Mouse (Mus musculus) E14TG2a.4 (cell line): ENCODE results near the gene Pkd1.

Experiments
- CTCF ChIP-seq: conservative IDR thresholded peaks from 2 replicates; pipeline ENCODE4 v1.5.1; 2014; ENCODE audit warnings: low read length
- POU5F1 ChIP-seq: IDR thresholded peaks from 2 replicates; pipeline ENCODE4 v1.6.1; 2014; ENCODE audit warnings: low read length, borderline replicate concordance

GRCm38 (mm10) chr17:24604557-24604956 lies 54.9 kb downstream of the Pkd1 start:
- no peak for TF ChIP-seq POU5F1
- TF ChIP-seq CTCF, result no peak
